Mouse (Mus musculus) embryonic facial prominence, embryonic 11.5 days (tissue): ENCODE data around the gene Il6st. TPM values are rescaled to one million over a fixed set of nuclear protein-coding genes. Genes with fewer than 3 reads are reported as not detected.

Experiments used
- ATAC-seq: fragments of 200-750 bp; cut with Nextera tagmentation; replicated peaks from 2 replicates; pipeline ENCODE4 v1.8.0; 2017; ENCODE audit warnings: low read depth; ENCODE audit not compliant: insufficient number of reproducible peaks, low FRiP score, low TSS enrichment
- DNase-seq: peaks from one replicate; pipeline ENCODE4 v3.0.0-alpha.2; 2015; ENCODE audit warnings: low spot score
- H3K27ac ChIP-seq: fragments of 300-500 bp; sonication (generic); replicated peaks from 2 replicates; pipeline ENCODE4 v1.5.1; 2014; ENCODE audit warnings: mild to moderate bottlenecking, low read depth, low read length, control low read depth
- H3K27me3 ChIP-seq: fragments of 300-500 bp; sonication (generic); 2 replicates; pipeline ENCODE4 v1.6.1; 2014; ENCODE audit warnings: mild to moderate bottlenecking, low read length, moderate library complexity, mixed read lengths; ENCODE audit not compliant: control insufficient read depth, insufficient read depth
- H3K36me3 ChIP-seq: fragments of 300-500 bp; sonication (generic); replicated peaks from 2 replicates; pipeline ENCODE4 v1.6.1; 2014; ENCODE audit warnings: low read depth, mild to moderate bottlenecking, low read length, moderate library complexity, mixed read lengths; ENCODE audit not compliant: control insufficient read depth, insufficient read depth
- H3K4me1 ChIP-seq: fragments of 300-500 bp; sonication (generic); 2 replicates; pipeline ENCODE4 v1.6.1; 2014; ENCODE audit warnings: low read length, mixed read lengths; ENCODE audit not compliant: control insufficient read depth, insufficient read depth
- H3K4me2 ChIP-seq: fragments of 300-500 bp; sonication (generic); 2 replicates; pipeline ENCODE4 v1.6.1; 2014; ENCODE audit warnings: low read depth, mild to moderate bottlenecking, control low read depth, low read length, moderate library complexity
- H3K4me3 ChIP-seq: fragments of 300-500 bp; sonication (generic); 2 replicates; pipeline ENCODE4 v1.5.1; 2014; ENCODE audit warnings: low read depth, low read length, control low read depth
- H3K9ac ChIP-seq: fragments of 300-500 bp; sonication (generic); replicated peaks from 2 replicates; pipeline ENCODE4 v1.6.1; 2014; ENCODE audit warnings: mild to moderate bottlenecking, control low read depth, low read length
- H3K9me3 ChIP-seq: fragments of 300-500 bp; sonication (generic); replicated peaks from 2 replicates; pipeline ENCODE4 v1.6.1; 2016; ENCODE audit warnings: mild to moderate bottlenecking, low read length, inconsistent platforms, mixed read lengths; ENCODE audit not compliant: control insufficient read depth
- WGBS: fragments of 180-500 bp; shearing (Covaris S2); extraction: QIAGEN DNeasy Blood & Tissue Kit; methylation state at CpG from one replicate; pipeline ENCODE4 v1.1.7; 2014; 5-methylcytosine and 5-hydroxymethylcytosine counted together
- polyA plus RNA-seq: library from polyadenylated mRNA; unstranded; fragments of >200 nt; fragmentation: Nextera tagmentation; extraction: Ambion mirVana; gene quantifications from 2 replicates; pipeline ENCODE4 v1.2.1, GENCODE M21; 2014

Gene Il6st
- polyA plus RNA-seq, 1 experiment from 2014 or later: 25.8 TPM

DNA sequence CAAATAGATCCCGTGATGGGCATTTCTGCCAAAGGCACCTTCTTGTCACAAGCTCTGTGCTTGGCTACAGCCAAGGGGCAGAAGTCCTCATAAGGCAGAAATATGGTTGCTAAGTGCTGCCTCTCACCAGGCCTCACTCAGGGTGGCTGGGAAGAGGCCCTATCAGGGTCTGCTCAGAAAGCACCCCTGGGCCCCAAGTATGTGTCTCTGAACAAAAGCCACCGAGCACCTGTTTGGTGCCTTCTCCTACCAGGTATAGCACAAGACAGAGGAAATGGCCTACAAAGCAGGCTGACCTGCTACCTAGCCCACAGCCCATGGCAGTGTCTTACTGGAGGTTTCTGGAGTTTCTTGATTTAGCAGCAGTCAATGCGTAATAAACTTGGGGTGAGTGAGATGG is 59.0 kb downstream of the Il6st start:
- 85% methylated on average over 3 of the region's 3 CpGs for WGBS
- Histone ChIP-seq H3K4me3 (no peak overlapping the region), H3K4me1 (no peaks in the 10 kb centered on the region), H3K4me2 (no peak overlapping the region), H3K27me3 (no peaks in the 10 kb centered on the region), H3K9me3 (peaks cover 2% of the 10 kb centered on the region; the same call in 1 of the 2 replicates), H3K27ac (no peak overlapping the region), H3K36me3 (no peaks in the 10 kb centered on the region), H3K9ac (no peak overlapping the region)
- DNase-seq (no peak), ATAC-seq (no peak)

DNA sequence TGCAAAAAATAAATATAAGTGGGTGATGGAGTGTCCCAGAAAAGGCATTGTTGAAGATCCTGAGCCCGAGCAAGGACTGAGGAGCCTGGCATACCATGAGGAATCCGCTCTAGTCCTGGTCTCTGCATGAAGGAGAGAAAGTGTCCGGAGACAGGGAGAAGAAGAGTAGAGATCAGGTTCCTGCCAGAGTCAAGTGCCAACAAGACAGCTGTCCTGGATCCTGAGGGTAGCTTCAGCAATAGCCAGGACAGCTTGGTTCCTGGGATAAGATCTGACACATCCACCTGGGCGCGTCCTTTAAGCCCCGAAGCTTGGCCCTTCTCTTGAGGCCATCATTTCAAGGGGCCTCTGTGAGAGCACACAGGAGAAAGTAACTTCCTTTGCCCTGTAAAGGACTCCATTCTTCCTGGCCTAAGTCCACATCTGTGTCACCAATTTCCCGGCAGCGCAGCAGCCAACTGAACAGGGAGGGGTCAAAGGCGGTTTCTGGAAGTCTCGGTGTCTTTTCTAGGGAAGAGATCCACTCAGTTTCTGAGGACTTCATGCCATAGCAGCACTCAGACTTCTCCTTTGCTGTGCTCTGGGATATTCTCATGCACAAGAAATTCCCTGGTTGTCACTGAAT is 59.6 kb downstream of the Il6st start:
- Histone ChIP-seq H3K27me3 (no peaks in the 10 kb centered on the region), H3K4me2 (no peak overlapping the region), H3K9ac (no peak overlapping the region), H3K9me3 (peaks cover 2% of the 10 kb centered on the region; the same call in 1 of the 2 replicates), H3K4me3 (no peak overlapping the region), H3K36me3 (no peaks in the 10 kb centered on the region), H3K27ac (no peak overlapping the region), H3K4me1 (no peaks in the 10 kb centered on the region)
- ATAC-seq (no peak), DNase-seq (no peak)
- WGBS: 85% methylated on average over 10 of the region's 10 CpGs

- no peaks in the 10 kb centered on the region for H3K36me3 ChIP-seq
- no peak overlapping the region for H3K27ac ChIP-seq
- no peak overlapping the region for H3K9ac ChIP-seq
- no peak overlapping the region for H3K4me3 ChIP-seq
- ATAC-seq (no peak), DNase-seq (no peak)
- H3K9me3 ChIP-seq: no peaks in the 10 kb centered on the region
- H3K4me2 ChIP-seq: no peak overlapping the region
- H3K4me1 ChIP-seq: no peaks in the 10 kb centered on the region
- H3K27me3 ChIP-seq: no peaks in the 10 kb centered on the region
- 58% methylated on average over 1 of the region's 1 CpGs for WGBS
These were observed 63.3 kb downstream of the Il6st start for GRCm38 (mm10) chr13:112527186-112527585.

DNA sequence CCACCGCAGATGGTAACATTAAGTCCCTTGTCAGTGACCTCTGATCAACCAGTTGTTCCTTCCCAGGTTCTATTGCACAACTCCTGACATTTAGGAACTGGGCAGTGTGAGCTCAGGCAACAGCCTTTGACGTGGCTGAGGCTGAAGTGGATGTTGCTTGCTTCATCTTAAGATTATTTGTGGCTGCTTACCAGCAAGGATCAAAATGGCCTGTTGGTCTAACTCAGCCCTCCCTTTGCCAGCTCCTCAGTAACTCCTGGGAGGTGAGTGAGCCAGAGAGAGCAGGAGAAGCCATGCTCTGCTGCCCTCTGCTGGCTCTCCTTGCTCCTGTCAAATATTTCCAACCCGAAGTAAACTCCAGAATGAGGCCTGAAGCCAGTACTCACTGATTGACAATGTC is 66.0 kb downstream of the Il6st start:
- Histone ChIP-seq H3K4me2 (no peak overlapping the region), H3K9ac (no peak overlapping the region), H3K27me3 (no peaks in the 10 kb centered on the region), H3K4me1 (no peaks in the 10 kb centered on the region), H3K27ac (no peak overlapping the region), H3K9me3 (no peaks in the 10 kb centered on the region), H3K36me3 (no peaks in the 10 kb centered on the region), H3K4me3 (no peak overlapping the region)
- no peak for ATAC-seq
- DNase-seq: peak; percentile 82
- 36% methylated on average over 3 of the region's 3 CpGs for WGBS

GRCm38 (mm10) chr13:112532235-112532634 is 68.4 kb downstream of the Il6st start:
- DNase-seq (no peak), ATAC-seq (no peak)
- no peak overlapping the region for H3K27ac ChIP-seq
- no peaks in the 10 kb centered on the region for H3K27me3 ChIP-seq
- H3K4me2 ChIP-seq: no peak overlapping the region
- H3K9ac ChIP-seq: no peak overlapping the region
- 87% methylated on average over 6 of the region's 6 CpGs for WGBS
- no peaks in the 10 kb centered on the region for H3K9me3 ChIP-seq
- H3K4me3 ChIP-seq: no peak overlapping the region
- H3K36me3 ChIP-seq: no peaks in the 10 kb centered on the region
- no peaks in the 10 kb centered on the region for H3K4me1 ChIP-seq

DNA sequence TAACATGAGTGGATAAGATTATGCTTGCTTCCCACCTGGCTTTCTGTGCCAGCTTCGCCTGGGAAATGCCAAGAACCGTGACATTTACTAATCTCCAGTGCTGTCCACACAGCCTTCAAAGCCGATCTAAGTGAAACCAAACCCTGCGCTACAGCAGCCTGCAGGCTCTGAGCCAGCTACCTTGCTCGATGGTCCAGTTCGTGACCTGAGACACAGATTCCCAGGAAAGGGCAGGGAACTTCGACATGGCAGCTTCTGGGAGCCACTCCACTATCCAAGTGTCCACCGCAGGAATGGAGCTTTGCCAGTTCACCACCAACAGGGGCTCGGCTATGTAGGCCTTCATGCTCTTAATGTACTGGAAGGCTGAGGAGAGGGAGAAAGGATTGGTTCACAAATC is 69.7 kb downstream of the Il6st start:
- WGBS: 68% methylated on average over 9 of the region's 9 CpGs

GRCm38 (mm10) chr13:112536611-112537010 is 72.7 kb downstream of the Il6st start:
- H3K4me3 ChIP-seq: no peak overlapping the region
- ATAC-seq: no peak
- H3K36me3 ChIP-seq: no peaks in the 10 kb centered on the region
- no peak for DNase-seq
- H3K9me3 ChIP-seq: no peaks in the 10 kb centered on the region
- H3K4me1 ChIP-seq: no peaks in the 10 kb centered on the region
- no peak overlapping the region for H3K9ac ChIP-seq
- 64% methylated on average over 4 of the region's 4 CpGs for WGBS
- H3K4me2 ChIP-seq: no peak overlapping the region
- no peak overlapping the region for H3K27ac ChIP-seq
- H3K27me3 ChIP-seq: no peaks in the 10 kb centered on the region

More for the DNA sequence above, 69.7 kb downstream of the Il6st start:
- Histone ChIP-seq H3K9me3 (no peaks in the 10 kb centered on the region), H3K4me1 (no peaks in the 10 kb centered on the region), H3K27ac (no peak overlapping the region), H3K27me3 (no peaks in the 10 kb centered on the region), H3K9ac (no peak overlapping the region), H3K36me3 (no peaks in the 10 kb centered on the region), H3K4me2 (no peak overlapping the region), H3K4me3 (no peak overlapping the region)
- DNase-seq: no peak
- no peak for ATAC-seq

DNA sequence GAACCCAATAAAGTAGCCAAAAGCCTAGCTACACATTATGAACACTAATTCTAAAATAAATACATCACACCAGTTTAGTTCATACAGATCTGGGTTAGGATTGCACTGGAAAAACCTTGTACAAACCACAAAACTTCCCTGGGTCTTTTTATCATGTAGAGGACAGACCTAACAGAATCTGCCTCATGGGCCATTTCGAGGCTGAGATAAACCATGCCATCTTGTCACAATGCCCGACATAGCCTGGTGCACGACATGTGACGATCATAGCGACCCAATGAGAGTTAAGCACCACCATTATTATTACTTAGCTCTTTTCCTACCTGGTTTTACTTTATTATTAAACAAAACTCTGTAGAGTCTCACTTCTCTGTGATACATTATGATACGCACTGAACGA is 73.2 kb downstream of the Il6st start:
- Histone ChIP-seq H3K36me3 (no peaks in the 10 kb centered on the region), H3K9ac (no peak overlapping the region), H3K9me3 (no peaks in the 10 kb centered on the region), H3K4me1 (no peaks in the 10 kb centered on the region), H3K4me3 (no peak overlapping the region), H3K27ac (no peak overlapping the region), H3K27me3 (no peaks in the 10 kb centered on the region), H3K4me2 (no peak overlapping the region)
- DNase-seq (no peak), ATAC-seq (no peak)
- WGBS: 92% methylated on average over 7 of the region's 7 CpGs
